Mouse (Mus musculus): ENCODE measurements at regions not wholly inside any gene's neighbourhood (a gene's known extent, or its start where the extent isn't known, plus 50 kb on each side); places are given as distances from the start of the nearest gene placed in this dataset.

GRCm38 (mm10) chr14:25030881-25031280, 428.1 kb upstream of the Zmiz1 start:
- 79% methylated on average over 6 of the region's 6 CpGs for WGBS
- peaks cover 35% of the 10 kb centered on the region for H3K4me1 ChIP-seq (replicated peaks)
- no peaks in the 10 kb centered on the region for H3K27me3 ChIP-seq
- H3K9me3 ChIP-seq = no peaks in the 10 kb centered on the region
- peak overlapping the region; percentile 74 for H3K27ac ChIP-seq (replicated peaks)
- no peak overlapping the region for H3K4me3 ChIP-seq
- H3K9ac ChIP-seq = no peak overlapping the region
- no peak overlapping the region for H3K4me2 ChIP-seq
- H3K36me3 ChIP-seq = no peaks in the 10 kb centered on the region
- ATAC-seq (ENCODE audit: low read depth) = peak; percentile 36; the same call in 1 of the 2 replicates

GRCm38 (mm10) chr14:25031756-25032680, 427.0 kb upstream of the Zmiz1 start:
- Histone ChIP-seq H3K27ac (replicated peaks) (peak overlapping the region; percentile 74), H3K9me3 (no peaks in the 10 kb centered on the region), H3K36me3 (no peaks in the 10 kb centered on the region), H3K9ac (no peak overlapping the region), H3K4me2 (no peak overlapping the region), H3K4me1 (replicated peaks) (peaks cover 35% of the 10 kb centered on the region), H3K4me3 (no peak overlapping the region), H3K27me3 (no peaks in the 10 kb centered on the region)
- no peak for ATAC-seq (ENCODE audit: low read depth)
- WGBS = 54% methylated on average over 12 of the region's 12 CpGs

GRCm38 (mm10) chr14:25032899-25033298, 426.1 kb upstream of the Zmiz1 start:
- Histone ChIP-seq H3K4me1 (replicated peaks) (peaks cover 35% of the 10 kb centered on the region), H3K4me2 (no peak overlapping the region), H3K9ac (no peak overlapping the region), H3K4me3 (no peak overlapping the region), H3K36me3 (no peaks in the 10 kb centered on the region), H3K9me3 (no peaks in the 10 kb centered on the region), H3K27me3 (no peaks in the 10 kb centered on the region), H3K27ac (replicated peaks) (peak overlapping the region; percentile 74)
- WGBS = 87% methylated on average over 2 of the region's 2 CpGs
- no peak for ATAC-seq (ENCODE audit: low read depth)

GRCm38 (mm10) chr14:25042265-25042664, 416.7 kb upstream of the Zmiz1 start:
- Histone ChIP-seq H3K4me2 (no peak overlapping the region), H3K4me3 (no peak overlapping the region), H3K9me3 (no peaks in the 10 kb centered on the region), H3K9ac (no peak overlapping the region), H3K27ac (replicated peaks) (0 out of 2 replicates have a peak overlapping the region, but pooled peaks have one; percentile 1), H3K27me3 (no peaks in the 10 kb centered on the region), H3K4me1 (replicated peaks) (peaks cover 32% of the 10 kb centered on the region), H3K36me3 (no peaks in the 10 kb centered on the region)
- 42% methylated on average over 5 of the region's 5 CpGs for WGBS
- ATAC-seq (ENCODE audit: low read depth) = no peak

- no peaks in the 10 kb centered on the region for H3K36me3 ChIP-seq
Measured at GRCm38 (mm10) chr14:25044106-25044505, 414.9 kb upstream of the Zmiz1 start.

GRCm38 (mm10) chr14:25044867-25045266, 414.1 kb upstream of the Zmiz1 start:
- H3K27me3 ChIP-seq = no peaks in the 10 kb centered on the region
- H3K4me1 ChIP-seq (replicated peaks) = peaks cover 32% of the 10 kb centered on the region
- H3K4me2 ChIP-seq = no peak overlapping the region
- no peak for ATAC-seq (ENCODE audit: low read depth)
- H3K27ac ChIP-seq (replicated peaks) = 0 out of 2 replicates have a peak overlapping the region, but pooled peaks have one; percentile 10
- H3K4me3 ChIP-seq = no peak overlapping the region
- H3K9ac ChIP-seq = no peak overlapping the region
- WGBS = 46% methylated on average over 7 of the region's 7 CpGs
- H3K9me3 ChIP-seq = no peaks in the 10 kb centered on the region
- H3K36me3 ChIP-seq = no peaks in the 10 kb centered on the region

More at GRCm38 (mm10) chr14:25044106-25044505, 414.9 kb upstream of the Zmiz1 start:
- no peaks in the 10 kb centered on the region for H3K27me3 ChIP-seq
- ATAC-seq (ENCODE audit: low read depth) = no peak
- 90% methylated on average over 13 of the region's 13 CpGs for WGBS
- no peaks in the 10 kb centered on the region for H3K9me3 ChIP-seq
- H3K9ac ChIP-seq = no peak overlapping the region
- H3K4me3 ChIP-seq = no peak overlapping the region
- H3K4me1 ChIP-seq (replicated peaks) = peaks cover 32% of the 10 kb centered on the region
- H3K27ac ChIP-seq (replicated peaks) = no peak overlapping the region
- no peak overlapping the region for H3K4me2 ChIP-seq

- WGBS = 76% methylated on average over 12 of the region's 12 CpGs
Measured at GRCm38 (mm10) chr14:25050674-25051251, 408.2 kb upstream of the Zmiz1 start.

GRCm38 (mm10) chr14:25052175-25052574, 406.8 kb upstream of the Zmiz1 start:
- H3K27ac ChIP-seq (replicated peaks) = no peak overlapping the region
- H3K36me3 ChIP-seq = no peaks in the 10 kb centered on the region
- H3K27me3 ChIP-seq = peaks cover 4% of the 10 kb centered on the region; the same call in 1 of the 2 replicates
- no peak overlapping the region for H3K4me2 ChIP-seq
- ATAC-seq (ENCODE audit: low read depth) = no peak
- H3K4me3 ChIP-seq = no peak overlapping the region
- WGBS = 87% methylated on average over 9 of the region's 9 CpGs
- H3K9me3 ChIP-seq = no peaks in the 10 kb centered on the region
- no peaks in the 10 kb centered on the region for H3K4me1 ChIP-seq (replicated peaks)
- H3K9ac ChIP-seq = no peak overlapping the region

More at GRCm38 (mm10) chr14:25050674-25051251, 408.2 kb upstream of the Zmiz1 start:
- ATAC-seq (ENCODE audit: low read depth) = no peak
- Histone ChIP-seq H3K9ac (no peak overlapping the region), H3K27ac (replicated peaks) (no peak overlapping the region), H3K4me2 (no peak overlapping the region), H3K4me1 (replicated peaks) (peaks cover 2% of the 10 kb centered on the region; the same call in 1 of the 2 replicates), H3K9me3 (no peaks in the 10 kb centered on the region), H3K4me3 (no peak overlapping the region), H3K27me3 (peaks cover 4% of the 10 kb centered on the region; the same call in 1 of the 2 replicates), H3K36me3 (no peaks in the 10 kb centered on the region)

- H3K27ac ChIP-seq (replicated peaks) = no peak overlapping the region
- no peak overlapping the region for H3K9ac ChIP-seq
- no peaks in the 10 kb centered on the region for H3K36me3 ChIP-seq
- no peak for ATAC-seq (ENCODE audit: low read depth)
- H3K4me1 ChIP-seq (replicated peaks) = peaks cover 11% of the 10 kb centered on the region
- no peak overlapping the region for H3K4me3 ChIP-seq
- H3K9me3 ChIP-seq = no peaks in the 10 kb centered on the region
- H3K27me3 ChIP-seq = no peaks in the 10 kb centered on the region
- H3K4me2 ChIP-seq = no peak overlapping the region
- WGBS = 76% methylated on average over 7 of the region's 7 CpGs
Measured at GRCm38 (mm10) chr14:25059351-25059750, 399.6 kb upstream of the Zmiz1 start.

- H3K4me2 ChIP-seq = no peak overlapping the region
- peaks cover 21% of the 10 kb centered on the region for H3K4me1 ChIP-seq (replicated peaks)
- no peak for ATAC-seq (ENCODE audit: low read depth)
- H3K9me3 ChIP-seq = no peaks in the 10 kb centered on the region
- 92% methylated on average over 7 of the region's 7 CpGs for WGBS
- peaks cover 2% of the 10 kb centered on the region; the same call in 1 of the 2 replicates for H3K27me3 ChIP-seq
- no peak overlapping the region for H3K27ac ChIP-seq (replicated peaks)
- no peak overlapping the region for H3K9ac ChIP-seq
- no peak overlapping the region for H3K4me3 ChIP-seq
- no peaks in the 10 kb centered on the region for H3K36me3 ChIP-seq
Measured at GRCm38 (mm10) chr14:25060285-25060684, 398.7 kb upstream of the Zmiz1 start.

GRCm38 (mm10) chr14:25063090-25063489, 395.9 kb upstream of the Zmiz1 start:
- Histone ChIP-seq H3K36me3 (no peaks in the 10 kb centered on the region), H3K27me3 (peaks cover 5% of the 10 kb centered on the region; the same call in 1 of the 2 replicates), H3K4me3 (no peak overlapping the region), H3K9ac (no peak overlapping the region), H3K4me2 (no peak overlapping the region), H3K9me3 (no peaks in the 10 kb centered on the region), H3K27ac (replicated peaks) (no peak overlapping the region), H3K4me1 (replicated peaks) (peaks cover 43% of the 10 kb centered on the region)
- WGBS = 68% methylated on average over 5 of the region's 5 CpGs
- no peak for ATAC-seq (ENCODE audit: low read depth)

Data from neural tube, embryonic 13.5 days (tissue).